Mouse (Mus musculus): ENCODE measurements around the gene Pik3ca. TPM values are rescaled to one million over a fixed set of nuclear protein-coding genes. Genes with fewer than 3 reads are reported as not detected.

Gene Pik3ca
- total RNA-seq, 2 experiments from 2014 or later: 38.0 to 40.7 TPM

- DNase-seq: no peak
These were observed 102.9 kb downstream of the Pik3ca start for GRCm38 (mm10) chr3:32500346-32500745.

GRCm38 (mm10) chr3:32505841-32506240, 108.4 kb downstream of the Pik3ca start:
- no peak for DNase-seq

- no peak for DNase-seq
These were observed 109.1 kb downstream of the Pik3ca start for GRCm38 (mm10) chr3:32506366-32507225.

GRCm38 (mm10) chr3:32508666-32509324, 111.3 kb downstream of the Pik3ca start:
- DNase-seq: peak; percentile 71 to 84

- no peak for DNase-seq
These were observed 112.3 kb downstream of the Pik3ca start, which contains the start of gene Zfp639 for GRCm38 (mm10) chr3:32509496-32510374. Gene Zfp639, plus strand, starts transcription at chr3:32510259.

DNA sequence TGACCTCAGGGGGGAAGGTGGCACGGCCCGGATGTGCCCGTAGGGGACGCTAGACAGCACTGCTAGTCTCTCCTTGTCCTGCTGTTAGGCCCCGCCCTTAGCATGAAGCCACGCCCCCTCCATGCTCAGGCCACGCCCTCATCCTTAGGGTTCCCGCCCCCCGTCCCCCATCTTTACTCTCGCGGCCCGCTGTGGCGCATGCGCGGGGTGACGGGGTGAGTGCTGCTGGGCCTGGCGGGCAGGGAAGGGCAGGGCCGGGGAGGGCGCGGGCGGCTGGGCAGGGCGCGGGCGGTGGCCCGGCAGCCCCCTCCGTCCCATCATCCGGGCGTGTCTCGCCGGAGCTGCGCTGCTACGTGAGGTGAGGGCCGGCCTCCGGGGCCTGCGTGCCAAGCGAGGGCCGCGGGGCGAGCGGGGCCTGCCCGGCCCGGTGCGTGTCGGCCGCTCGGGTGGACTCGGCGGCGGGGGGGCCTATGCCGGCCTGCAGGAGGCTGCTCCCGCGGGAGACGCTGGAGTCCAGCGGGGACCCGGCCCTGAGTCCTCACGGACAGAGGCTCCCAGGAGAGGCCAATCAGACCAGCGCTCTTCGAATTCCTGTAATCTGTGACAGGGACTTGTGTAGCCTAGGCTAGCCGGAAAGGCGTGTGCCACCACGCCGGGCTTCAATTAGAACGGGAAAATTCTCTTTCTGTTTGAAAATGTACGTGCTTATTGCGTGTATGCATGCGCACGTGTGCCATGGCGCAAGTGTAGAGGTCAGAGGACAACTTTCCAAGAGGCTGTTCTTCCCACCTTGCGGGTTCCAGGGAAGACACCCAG, 113.1 kb downstream of the Pik3ca start:
- DNase-seq: peak; percentile 97 to 98

DNA sequence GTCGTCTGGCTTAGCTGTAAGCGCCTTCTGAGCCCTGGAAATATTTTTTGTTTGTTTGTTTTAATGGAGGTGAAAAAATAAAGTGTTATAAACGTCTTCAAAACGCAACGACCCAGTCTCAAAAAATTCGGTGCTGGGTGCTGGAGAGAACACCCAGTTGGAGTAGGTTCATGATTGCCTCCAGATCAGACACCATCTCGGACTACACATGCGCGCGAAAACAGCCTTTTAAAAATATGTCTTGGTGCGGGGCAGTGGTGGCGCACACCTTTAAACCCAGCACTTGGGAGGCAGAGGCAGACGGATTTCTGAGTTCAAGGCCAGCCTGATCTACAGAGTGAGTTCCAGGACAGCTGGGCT, 113.7 kb downstream of the Pik3ca start:
- DNase-seq: no peak

GRCm38 (mm10) chr3:32512686-32513284, 115.3 kb downstream of the Pik3ca start:
- no peak for DNase-seq

DNA sequence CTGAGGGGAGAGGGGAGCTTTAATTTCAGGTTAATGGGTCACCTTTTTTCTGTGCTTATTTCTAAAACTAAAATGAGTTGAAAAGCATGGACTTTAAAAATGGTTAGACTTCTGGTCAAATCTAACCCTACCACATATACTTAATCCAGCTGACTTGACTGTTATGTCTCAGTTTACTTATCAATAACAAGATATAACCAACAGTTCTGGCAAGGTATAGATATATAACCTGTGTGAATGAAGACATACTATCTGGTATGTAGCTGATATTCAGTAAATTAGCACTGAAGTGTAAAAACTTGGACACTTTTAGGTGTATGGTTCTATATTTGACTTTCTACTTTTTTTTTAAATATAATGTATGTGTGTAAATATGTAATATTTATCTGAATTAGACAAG, 116.1 kb downstream of the Pik3ca start:
- DNase-seq: no peak

Other genes starting within 250 kb of the Pik3ca start
- 1 to 10 TPM; 7.1 to 7.5 TPM for gene Zmat3, start 31.7 kb upstream of the Pik3ca start, total RNA-seq (2021)
- gene Kcnmb3, start 94.6 kb downstream of the Pik3ca start, total RNA-seq (2021): not detected
- 10 to 100 TPM; 24.7 to 26.6 TPM for gene Zfp639, start 112.6 kb downstream of the Pik3ca start, total RNA-seq (2021)
- gene Mfn1, start 131.8 kb downstream of the Pik3ca start, total RNA-seq (2021): 100 to 1,000 TPM; 413 to 428 TPM
- 10 to 100 TPM; 12.1 to 13.5 TPM for gene Gnb4, start 218.9 kb downstream of the Pik3ca start, total RNA-seq (2021)

Data from heart, adult 18-20 months (tissue).